Mouse (Mus musculus) C2C12 (cell line): ENCODE results near the gene Mctp1. TPM values are rescaled to one million over a fixed set of nuclear protein-coding genes. Genes with fewer than 3 reads are reported as not detected.

ENCODE experiments used
- H3K27me3 ChIP-seq: one replicate; pipeline ENCODE4 v1.6.1; 2011; ENCODE audit not compliant: control insufficient read depth, insufficient read depth, insufficient read length
- H3K36me3 ChIP-seq: one replicate; pipeline ENCODE4 v1.6.1; 2011; ENCODE audit not compliant: control insufficient read depth, insufficient read depth
- H3K4me3 ChIP-seq: one replicate; pipeline ENCODE4 v1.5.1; 2011; ENCODE audit warnings: mild to moderate bottlenecking, control low read depth; ENCODE audit not compliant: poor library complexity, insufficient read depth, severe bottlenecking
- H3K79me2 ChIP-seq: one replicate; pipeline ENCODE4 v1.6.1; 2011; ENCODE audit not compliant: control insufficient read depth, insufficient read depth
- H3K79me3 ChIP-seq: one replicate; pipeline ENCODE4 v1.6.1; 2011; ENCODE audit warnings: low read depth, control low read depth
- H3ac ChIP-seq: one replicate; pipeline ENCODE3; 2011; ENCODE audit warnings: low read depth; ENCODE audit not compliant: control insufficient read depth, insufficient read length
- CEBPB ChIP-seq: IDR thresholded peaks from one replicate; pipeline ENCODE4 v1.6.1; 2011; ENCODE audit warnings: low read depth, mild to moderate bottlenecking, control low read depth, moderate library complexity
- CTCF ChIP-seq: IDR thresholded peaks from one replicate; pipeline ENCODE4 v1.5.1; 2011; ENCODE audit not compliant: control insufficient read depth, insufficient read depth, insufficient read length
- FOSL1 ChIP-seq: IDR thresholded peaks from one replicate; pipeline ENCODE4 v1.8.0; 2011; ENCODE audit warnings: mild to moderate bottlenecking, low read length; ENCODE audit not compliant: poor library complexity, insufficient read depth, severe bottlenecking
- MAX ChIP-seq: IDR thresholded peaks from one replicate; pipeline ENCODE4 v1.6.1; 2011; ENCODE audit warnings: mild to moderate bottlenecking, control low read depth
- MYOD1 ChIP-seq: IDR thresholded peaks from one replicate; pipeline ENCODE4 v1.6.1; 2011; ENCODE audit warnings: low read depth; ENCODE audit not compliant: control insufficient read depth, insufficient read length
- MYOG ChIP-seq: IDR thresholded peaks from one replicate; pipeline ENCODE4 v1.6.1; 2011; ENCODE audit not compliant: control insufficient read depth, insufficient read length; ENCODE audit errors: extremely low read depth
- USF1 ChIP-seq: IDR thresholded peaks from one replicate; pipeline ENCODE4 v1.6.1; 2011; ENCODE audit warnings: low read depth, mild to moderate bottlenecking, control low read depth, moderate library complexity
- polyA plus RNA-seq: library from polyadenylated mRNA; unstranded; fragments of >200 nt; fragmentation: generic; extraction: Trizol; gene quantifications from one replicate; pipeline ENCODE4 v1.2.1, GENCODE M21; 2012; ENCODE audit warnings: missing spikeins

Mctp1 gene
- polyA plus RNA-seq, 1 experiment, result 0.36 TPM

- H3K4me3 ChIP-seq, result no peak overlapping the region
- no peak overlapping the region for H3ac ChIP-seq
- no peak for TF ChIP-seq MYOD1
- TF ChIP-seq USF1, result no peak
- no peak for TF ChIP-seq CTCF
- no peak for TF ChIP-seq FOSL1
- TF ChIP-seq MAX, result no peak
- no peak for TF ChIP-seq CEBPB
- TF ChIP-seq MYOG, result no peak
- no peaks in the 10 kb centered on the region for H3K79me3 ChIP-seq
- H3K36me3 ChIP-seq, result peaks cover 16% of the 10 kb centered on the region
- no peaks in the 10 kb centered on the region for H3K27me3 ChIP-seq
- H3K79me2 ChIP-seq, result no peaks in the 10 kb centered on the region
These were observed 665.4 kb downstream of the Mctp1 start for GRCm38 (mm10) chr13:77049736-77050135.

- H3K79me2 ChIP-seq, result no peaks in the 10 kb centered on the region
- no peak overlapping the region for H3ac ChIP-seq
- no peaks in the 10 kb centered on the region for H3K79me3 ChIP-seq
- H3K36me3 ChIP-seq, result no peaks in the 10 kb centered on the region
- no peak for TF ChIP-seq CEBPB
- TF ChIP-seq CTCF, result no peak
- H3K4me3 ChIP-seq, result no peak overlapping the region
- no peaks in the 10 kb centered on the region for H3K27me3 ChIP-seq
These were observed 678.9 kb downstream of the Mctp1 start for GRCm38 (mm10) chr13:77063221-77063620.

GRCm38 (mm10) chr13:77068847-77069246 is 684.5 kb downstream of the Mctp1 start:
- Histone ChIP-seq H3ac (no peak overlapping the region), H3K36me3 (no peaks in the 10 kb centered on the region), H3K4me3 (no peak overlapping the region), H3K27me3 (no peaks in the 10 kb centered on the region), H3K79me2 (no peaks in the 10 kb centered on the region), H3K79me3 (no peaks in the 10 kb centered on the region)
- TF ChIP-seq CEBPB (no peak), FOSL1 (no peak), USF1 (no peak)

GRCm38 (mm10) chr13:77072030-77072429 is 687.7 kb downstream of the Mctp1 start:
- TF ChIP-seq CTCF, result no peak
- no peak for TF ChIP-seq CEBPB
- TF ChIP-seq MAX, result no peak
- no peak for TF ChIP-seq MYOD1
- TF ChIP-seq MYOG, result no peak
- TF ChIP-seq FOSL1, result no peak
- TF ChIP-seq USF1, result no peak
- H3K4me3 ChIP-seq, result no peak overlapping the region
- H3ac ChIP-seq, result no peak overlapping the region
- H3K36me3 ChIP-seq, result peaks cover 5% of the 10 kb centered on the region
- no peaks in the 10 kb centered on the region for H3K27me3 ChIP-seq
- H3K79me3 ChIP-seq, result no peaks in the 10 kb centered on the region
- no peaks in the 10 kb centered on the region for H3K79me2 ChIP-seq

Other genes with a start within 250 kb of the Mctp1 start
- gene Fam81b, start 79.5 kb upstream of the Mctp1 start, polyA plus RNA-seq, result not detected